Mouse (Mus musculus) G1E (cell line): Measurements from ENCODE around the gene Pik3c2b. TPM values are rescaled to one million over a fixed set of nuclear protein-coding genes. Genes with fewer than 3 reads are reported as not detected.

Experiments
- ATAC-seq: 2 replicates; pipeline ENCODE4 v1.8.0; 2016; ENCODE audit warnings: mild to moderate bottlenecking; ENCODE audit not compliant: insufficient number of reproducible peaks, poor library complexity, low FRiP score, severe bottlenecking; ENCODE audit errors: extremely low read depth
- DNase-seq: peaks from one replicate; pipeline ENCODE4 v3.0.0; 2012; ENCODE audit warnings: low spot score
- H3K27me3 ChIP-seq: 2 replicates; pipeline ENCODE4 v1.6.1; 2012; ENCODE audit warnings: mild to moderate bottlenecking, low read length, inconsistent platforms; ENCODE audit not compliant: insufficient read depth
- H3K36me3 ChIP-seq: replicated peaks from 2 replicates; pipeline ENCODE3; 2012; ENCODE audit warnings: mild to moderate bottlenecking, inconsistent platforms
- H3K4me1 ChIP-seq: 2 replicates; pipeline ENCODE4 v1.6.1; 2012; ENCODE audit warnings: low read depth, low read length, inconsistent platforms, mixed read lengths; ENCODE audit not compliant: insufficient read depth
- H3K4me3 ChIP-seq: 2 replicates; pipeline ENCODE4 v1.5.1; 2012; ENCODE audit warnings: low read depth, mild to moderate bottlenecking, inconsistent platforms, low read length, moderate library complexity, mixed read lengths
- H3K9me3 ChIP-seq: replicated peaks from 2 replicates; pipeline ENCODE4 v1.6.1; 2012; ENCODE audit warnings: inconsistent platforms
- CTCF ChIP-seq: IDR thresholded peaks from 2 replicates; pipeline ENCODE4 v1.5.1; 2012; ENCODE audit warnings: low read depth, low read length, inconsistent platforms, mixed read lengths
- GATA1 ChIP-seq: IDR thresholded peaks from 2 replicates; pipeline ENCODE4 v1.6.1; 2012; ENCODE audit warnings: borderline replicate concordance, low read length, inconsistent platforms, mixed read lengths
- GATA2 ChIP-seq: IDR thresholded peaks from 2 replicates; pipeline ENCODE4 v1.6.1; 2012; ENCODE audit warnings: low read depth, low read length, inconsistent platforms, borderline replicate concordance
- POLR2AphosphoS5 ChIP-seq: IDR thresholded peaks from 2 replicates; pipeline ENCODE4 v1.6.1; 2012; ENCODE audit warnings: low read depth, low read length, inconsistent platforms; ENCODE audit not compliant: insufficient replicate concordance
- TAL1 ChIP-seq: conservative IDR thresholded peaks from 2 replicates; pipeline ENCODE4 v1.6.1; 2012; ENCODE audit warnings: low read depth, low read length, inconsistent platforms, mixed read lengths
- polyA plus RNA-seq: library from polyadenylated mRNA; stranded (reverse); fragments of >175 nt; gene quantifications from 2 replicates; pipeline ENCODE4 v1.2.3, GENCODE M21; 2012
- total RNA-seq, 2 experiments: library from RNA; stranded (forward) in 1 of 2; stranded (reverse) in 1 of 2; fragments of 200-1000 nt in 1 of 2; fragments of >200 nt in 1 of 2; fragmentation: Nextera tagmentation in 1 of 2; gene quantifications; 2 replicates each; pipeline ENCODE4 v1.2.3; 2014 to 2017

The Pik3c2b gene
- total and polyA plus RNA-seq, 3 experiments, result 0.27 TPM; not detected in 2

DNA sequence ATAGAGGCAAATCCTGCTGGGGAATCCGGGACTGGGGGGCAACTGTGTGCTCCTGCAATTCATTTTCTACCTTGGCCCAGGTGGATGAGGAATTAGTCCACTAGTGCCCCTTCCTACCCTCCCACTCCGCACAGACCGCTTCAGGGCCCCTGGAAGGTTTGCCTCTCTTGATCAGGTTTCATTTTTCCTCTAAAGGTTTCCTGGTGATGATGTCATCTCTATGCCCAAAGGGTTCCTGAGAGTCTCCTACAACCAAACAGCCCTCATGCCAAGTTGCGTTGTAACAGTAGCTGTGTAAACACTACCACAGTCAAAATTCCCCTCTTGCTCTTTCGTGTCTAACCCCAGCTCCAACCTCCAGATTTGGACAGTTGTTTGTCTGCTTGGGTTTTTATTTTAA lies 101.9 kb downstream of the Pik3c2b start:
- Histone ChIP-seq H3K4me1 (peaks cover 7% of the 10 kb centered on the region), H3K9me3 (0 out of 2 replicates have a peak, but pooled peaks cover 4% of the 10 kb centered on the region), H3K27me3 (no peaks in the 10 kb centered on the region), H3K4me3 (no peak overlapping the region), H3K36me3 (peaks cover 7% of the 10 kb centered on the region)
- no peak for TF ChIP-seq CTCF
- no peak for TF ChIP-seq TAL1
- TF ChIP-seq GATA2, result no peak
- DNase-seq (no peak), ATAC-seq (no peak)

DNA sequence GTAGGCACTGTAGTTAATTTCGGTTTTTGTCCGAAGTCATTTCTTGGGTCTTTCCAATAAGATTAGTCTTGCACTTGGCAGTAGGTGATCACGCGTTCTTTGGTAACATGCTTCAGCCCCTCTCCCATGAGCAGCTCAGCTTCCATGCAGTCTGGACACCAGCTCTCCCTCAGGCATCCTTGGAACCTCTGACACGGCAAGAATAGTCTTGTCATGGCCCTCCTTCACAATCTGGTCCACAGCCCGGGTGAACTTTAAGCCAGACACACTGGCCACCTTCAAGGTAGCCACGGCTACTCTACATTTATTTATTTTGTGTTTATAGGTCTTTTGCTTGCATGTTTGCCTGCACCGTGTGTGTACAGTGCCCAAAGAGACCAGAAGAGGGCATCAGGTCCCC lies 102.7 kb downstream of the Pik3c2b start:
- Histone ChIP-seq H3K4me3 (no peak overlapping the region), H3K9me3 (0 out of 2 replicates have a peak, but pooled peaks cover 4% of the 10 kb centered on the region), H3K27me3 (peaks cover 4% of the 10 kb centered on the region), H3K4me1 (peaks cover 7% of the 10 kb centered on the region), H3K36me3 (peaks cover 2% of the 10 kb centered on the region)
- DNase-seq, result no peak
- no peak for TF ChIP-seq GATA2
- TF ChIP-seq CTCF, result no peak
- TF ChIP-seq POLR2AphosphoS5, result no peak
- no peak for TF ChIP-seq TAL1
- no peak for TF ChIP-seq GATA1
- ATAC-seq, result no peak

DNA sequence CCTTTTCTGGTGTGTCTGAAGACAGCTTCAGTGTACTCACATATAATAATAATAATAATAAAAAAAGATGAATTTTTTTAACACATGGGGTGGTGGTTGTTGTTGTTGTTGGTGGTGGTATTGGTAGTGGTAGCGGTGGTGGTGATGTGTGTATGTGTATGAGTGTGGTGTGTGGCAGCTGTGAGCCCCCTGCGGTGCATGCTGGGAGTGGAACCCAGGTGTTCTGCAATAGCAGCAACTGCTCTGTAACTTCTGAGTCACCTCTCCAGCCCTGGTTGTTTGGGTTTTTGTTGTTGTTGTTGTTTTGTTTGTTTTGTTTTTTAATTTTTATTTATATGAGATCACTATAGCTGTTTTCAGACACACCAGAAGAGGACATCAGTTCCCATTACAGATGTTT lies 105.1 kb downstream of the Pik3c2b start:
- ATAC-seq (no peak), DNase-seq (no peak)
- peaks cover 7% of the 10 kb centered on the region for H3K4me1 ChIP-seq
- H3K4me3 ChIP-seq, result no peak overlapping the region
- peaks cover 11% of the 10 kb centered on the region for H3K27me3 ChIP-seq
- H3K9me3 ChIP-seq, result 0 out of 2 replicates have a peak, but pooled peaks cover 4% of the 10 kb centered on the region
- TF ChIP-seq POLR2AphosphoS5, result no peak
- no peak for TF ChIP-seq TAL1
- no peak for TF ChIP-seq CTCF
- no peak for TF ChIP-seq GATA2
- TF ChIP-seq GATA1, result no peak
- no peaks in the 10 kb centered on the region for H3K36me3 ChIP-seq

DNA sequence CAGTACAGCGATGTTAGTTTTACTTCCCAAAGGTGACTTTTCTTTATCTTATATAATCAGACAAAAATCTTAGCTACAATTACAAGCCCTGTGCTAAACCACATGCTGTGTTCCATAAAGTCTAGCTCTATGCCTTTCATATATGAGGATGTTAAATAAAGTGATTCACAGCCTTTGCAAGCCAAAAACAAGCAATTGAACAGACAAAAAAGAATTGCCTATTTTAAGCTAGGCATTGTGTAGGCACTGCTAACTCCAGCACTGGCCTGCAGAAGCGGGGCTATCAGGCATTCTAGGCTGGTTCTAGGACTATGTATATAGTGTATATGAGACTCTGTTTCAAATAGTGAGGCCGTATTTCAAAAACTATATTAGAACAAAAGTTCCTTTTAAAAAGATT lies 106.7 kb downstream of the Pik3c2b start:
- Histone ChIP-seq H3K27me3 (peaks cover 17% of the 10 kb centered on the region), H3K9me3 (0 out of 2 replicates have a peak, but pooled peaks cover 4% of the 10 kb centered on the region), H3K4me3 (no peak overlapping the region), H3K36me3 (no peaks in the 10 kb centered on the region), H3K4me1 (no peaks in the 10 kb centered on the region)
- ATAC-seq (no peak), DNase-seq (no peak)
- TF ChIP-seq CTCF (no peak), GATA1 (no peak), TAL1 (no peak), GATA2 (no peak), POLR2AphosphoS5 (no peak)

DNA sequence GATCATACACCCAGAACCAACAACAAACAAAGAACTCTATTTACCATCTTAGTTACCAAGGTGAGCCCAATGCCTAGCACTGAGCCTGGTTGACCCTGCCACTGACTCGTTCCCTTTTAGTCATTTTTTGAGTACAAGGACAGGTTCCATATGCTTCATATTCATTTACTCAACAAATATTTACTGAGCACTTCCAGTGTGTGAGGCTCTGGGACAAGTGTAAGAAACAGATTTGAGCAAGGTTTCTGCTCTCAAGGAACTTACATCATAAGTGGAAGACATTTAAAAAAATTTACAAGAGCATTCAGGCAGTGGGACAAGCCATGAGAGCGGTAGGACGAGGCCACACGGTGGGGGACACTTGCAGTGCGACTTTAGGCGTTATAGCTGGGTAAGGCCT lies 109.8 kb downstream of the Pik3c2b start:
- no peak overlapping the region for H3K4me3 ChIP-seq
- ATAC-seq, result no peak
- H3K36me3 ChIP-seq, result no peaks in the 10 kb centered on the region
- TF ChIP-seq GATA2 (no peak), GATA1 (no peak), CTCF (no peak), POLR2AphosphoS5 (no peak), TAL1 (no peak)
- peaks cover 38% of the 10 kb centered on the region for H3K27me3 ChIP-seq
- DNase-seq, result no peak
- H3K9me3 ChIP-seq, result no peaks in the 10 kb centered on the region
- H3K4me1 ChIP-seq, result no peaks in the 10 kb centered on the region

Other genes starting within 250 kb of the Pik3c2b start
- gene Lrrn2, start 165.4 kb upstream of the Pik3c2b start, total RNA-seq (2014; fragmentation: Nextera tagmentation), result not detected in 2 replicates
- gene Lrrn2, start 165.4 kb upstream of the Pik3c2b start, total RNA-seq (2017), result 0.06 and 0.22 TPM in 2 replicates
- not detected in 2 replicates for gene Lrrn2, start 165.4 kb upstream of the Pik3c2b start, polyA plus RNA-seq
- 323 and 378 TPM in 2 replicates for gene Mdm4, start 15.1 kb upstream of the Pik3c2b start, total RNA-seq (2014; fragmentation: Nextera tagmentation)
- 173 and 219 TPM in 2 replicates for gene Mdm4, start 15.1 kb upstream of the Pik3c2b start, total RNA-seq (2017)
- 76.1 and 87.3 TPM in 2 replicates for gene Mdm4, start 15.1 kb upstream of the Pik3c2b start, polyA plus RNA-seq
- 100 and 105 TPM in 2 replicates for gene Ppp1r15b, start 85.5 kb downstream of the Pik3c2b start, total RNA-seq (2014; fragmentation: Nextera tagmentation)
- 105 and 131 TPM in 2 replicates for gene Ppp1r15b, start 85.5 kb downstream of the Pik3c2b start, total RNA-seq (2017)
- 35.3 and 38.6 TPM in 2 replicates for gene Ppp1r15b, start 85.5 kb downstream of the Pik3c2b start, polyA plus RNA-seq
- gene Plekha6, start 118.5 kb downstream of the Pik3c2b start, total RNA-seq (2014; fragmentation: Nextera tagmentation), result not detected in 2 replicates
- 0.17 and 0.38 TPM in 2 replicates for gene Plekha6, start 118.5 kb downstream of the Pik3c2b start, total RNA-seq (2017)
- gene Plekha6, start 118.5 kb downstream of the Pik3c2b start, polyA plus RNA-seq, result 0.02 and 0.07 TPM in 2 replicates